Mouse (Mus musculus) liver, postnatal 0 days (tissue): ENCODE data around the gene Acvr2a.
A peak's percentile ranks its signal among the peaks of the same experiment; 100 is the strongest.

Experiments
- CTCF ChIP-seq: sonication (generic); IDR thresholded peaks from 2 replicates; pipeline ENCODE4 v1.5.1; 2016; ENCODE audit warnings: antibody characterized with exemption, low read depth
- EP300 ChIP-seq: IDR thresholded peaks from 2 replicates; pipeline ENCODE4 v1.6.1; 2016; ENCODE audit warnings: antibody characterized with exemption, low read depth, mild to moderate bottlenecking

GRCm38 (mm10) chr2:48908866-48909265 lies 95.0 kb downstream of the Acvr2a start:
- TF ChIP-seq CTCF (peak; percentile 59), EP300 (no peak)
